Mouse (Mus musculus) small intestine, adult 2 months (tissue): ENCODE results near the gene Stom.

Experiments used
- CTCF ChIP-seq: fragments of 200-500 bp; IDR thresholded peaks from 2 replicates; pipeline ENCODE4 v1.5.1; 2012; ENCODE audit warnings: low read depth, mild to moderate bottlenecking, control low read depth, inconsistent platforms, low read length, moderate library complexity, mixed read lengths; ENCODE audit not compliant: insufficient replicate concordance, insufficient read length; ENCODE audit errors: extremely low read depth
- POLR2A ChIP-seq: fragments of 200-500 bp; IDR thresholded peaks from 2 replicates; pipeline ENCODE4 v1.6.1; 2012; ENCODE audit warnings: low read depth, mild to moderate bottlenecking, control low read depth, inconsistent platforms, low read length, moderate library complexity

- TF ChIP-seq CTCF, result no peak
- TF ChIP-seq POLR2A, result no peak
Observed at GRCm38 (mm10) chr2:35385441-35385871, 48.7 kb upstream of the Stom start.
